Mouse (Mus musculus) ZHBTc4 (cell line): ENCODE measurements around the gene Tec.

ENCODE experiments used
- DNase-seq: peaks from one replicate; pipeline ENCODE4 v3.0.0-alpha.2; 2011; ENCODE audit warnings: low read depth, low spot score

Gene Tec

GRCm38 (mm10) chr5:72854141-72854990 is 13.9 kb downstream of the Tec start:
- no peak for DNase-seq

DNA sequence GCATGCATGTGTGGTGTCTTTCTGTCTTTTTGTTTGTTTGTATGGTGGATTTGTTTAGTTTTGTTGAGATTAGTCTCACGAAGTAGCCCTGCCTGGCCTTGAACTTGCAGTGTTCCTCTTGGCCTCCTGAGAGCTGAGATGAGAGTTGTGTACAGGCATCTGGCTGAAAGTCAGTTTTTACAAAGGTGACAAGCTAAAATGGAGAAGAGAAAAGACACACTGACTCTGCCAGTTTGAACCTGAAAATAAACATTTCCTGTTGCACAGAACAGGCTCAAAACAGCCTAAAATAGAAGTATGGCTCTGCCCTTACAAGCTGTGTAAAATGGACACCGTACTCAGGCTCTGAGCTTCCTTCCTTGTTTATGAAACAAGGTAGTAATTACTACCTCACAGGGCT is 14.9 kb downstream of the Tec start:
- no peak for DNase-seq

DNA sequence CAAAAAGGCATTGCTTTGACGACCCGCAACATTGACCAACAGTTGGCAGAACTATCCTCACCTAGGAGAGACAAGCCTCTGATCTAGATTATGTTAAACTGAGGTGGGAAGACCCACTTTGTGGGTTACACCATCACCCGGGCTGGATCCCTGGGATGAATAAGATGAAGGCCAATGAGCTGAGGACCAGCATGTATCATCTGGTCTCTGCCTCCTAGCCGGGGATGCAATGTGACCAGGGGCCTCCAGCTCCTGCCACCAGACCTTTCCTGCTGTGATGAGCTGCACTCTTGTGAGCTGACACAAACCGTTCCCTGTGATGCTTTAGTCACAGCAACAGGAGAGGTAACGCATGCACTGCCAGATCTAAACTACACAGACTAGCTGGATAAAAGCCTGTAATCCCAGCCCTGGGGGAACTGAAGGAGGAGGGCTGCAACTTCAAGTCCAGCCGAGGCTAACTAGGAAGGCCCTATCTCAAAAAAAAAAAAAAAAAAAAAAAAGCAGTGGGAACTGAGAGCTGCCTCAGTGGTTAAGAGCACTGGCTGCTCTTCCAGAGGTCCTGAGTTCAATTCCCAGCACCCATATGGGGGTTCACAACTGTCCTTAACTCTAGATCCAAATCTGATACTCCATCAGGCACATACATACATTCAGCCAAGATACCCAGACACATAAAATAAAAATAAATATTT is 15.8 kb downstream of the Tec start:
- DNase-seq: no peak

DNA sequence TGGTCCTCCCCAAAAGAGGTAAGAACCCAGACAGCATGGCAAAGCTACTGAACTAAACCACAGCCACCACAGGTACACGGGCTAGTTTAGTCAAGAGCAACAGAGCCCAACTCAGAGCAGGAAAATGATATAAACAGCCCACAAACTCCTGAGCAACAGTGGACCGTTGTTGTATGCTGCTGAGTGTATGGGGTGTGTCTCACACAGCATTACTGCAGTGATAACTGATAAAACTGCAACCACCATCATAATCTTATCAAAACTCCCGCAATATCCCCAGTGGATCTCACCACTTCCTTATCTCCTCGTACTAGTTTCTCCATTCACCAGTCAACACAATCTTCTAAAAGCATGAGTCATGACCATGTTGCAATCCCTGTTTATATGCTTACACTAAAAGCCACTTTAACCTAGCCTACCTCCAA is 16.6 kb downstream of the Tec start:
- DNase-seq: no peak

- no peak for DNase-seq
These were observed 17.2 kb downstream of the Tec start for GRCm38 (mm10) chr5:72850926-72851673.

DNA sequence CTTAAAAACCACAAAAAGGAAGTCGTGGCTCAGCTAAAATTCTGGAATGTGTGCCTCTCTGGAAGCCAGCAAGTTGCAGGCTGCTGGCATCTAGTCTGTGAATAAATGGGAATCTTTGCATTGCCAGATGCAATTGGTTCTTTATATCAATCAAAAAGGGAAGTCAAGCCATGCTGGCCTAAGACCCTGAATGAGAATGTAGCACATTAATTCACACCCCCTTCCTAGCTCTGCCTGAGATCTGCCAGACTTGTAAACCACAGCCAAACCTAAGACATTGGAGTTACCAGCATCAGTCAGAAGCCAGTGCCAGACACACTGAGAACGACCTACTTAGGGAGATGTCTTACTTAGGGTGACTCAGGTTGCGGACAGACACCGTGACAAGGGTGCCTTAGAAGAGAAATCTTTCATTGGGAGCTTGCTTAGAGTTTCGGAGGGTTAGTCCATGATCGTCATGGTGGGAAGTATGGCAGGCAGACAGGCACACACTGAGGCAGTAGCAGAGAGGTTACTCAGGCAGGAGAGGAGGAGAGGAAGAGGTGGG is 19.3 kb downstream of the Tec start:
- DNase-seq: no peak

DNA sequence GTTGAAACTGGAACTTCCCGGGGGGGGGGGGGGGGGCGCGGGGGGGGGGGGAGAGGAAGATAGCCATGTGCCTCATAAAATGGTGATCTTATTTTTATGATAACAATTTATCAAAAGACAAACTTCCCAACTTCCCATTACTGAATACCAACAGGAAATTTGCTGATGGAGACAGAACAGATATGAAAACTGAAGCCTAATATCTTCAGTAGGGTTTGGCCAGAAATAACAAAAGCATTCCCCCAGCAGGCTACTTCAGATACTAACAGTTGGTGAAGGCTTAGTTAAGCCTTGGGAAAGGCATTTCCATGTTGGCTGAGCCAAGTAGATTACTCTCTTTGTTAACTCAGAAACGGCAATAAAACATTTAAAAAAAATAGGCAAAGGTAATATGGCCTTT is 21.6 kb downstream of the Tec start:
- DNase-seq: no peak

GRCm38 (mm10) chr5:72845928-72846630 is 22.2 kb downstream of the Tec start:
- DNase-seq: no peak

- no peak for DNase-seq
These were observed 23.3 kb downstream of the Tec start for GRCm38 (mm10) chr5:72844776-72845495.

- DNase-seq: no peak
These were observed 24.0 kb downstream of the Tec start for GRCm38 (mm10) chr5:72844294-72844693.

GRCm38 (mm10) chr5:72839655-72840054 is 28.6 kb downstream of the Tec start:
- no peak for DNase-seq

DNA sequence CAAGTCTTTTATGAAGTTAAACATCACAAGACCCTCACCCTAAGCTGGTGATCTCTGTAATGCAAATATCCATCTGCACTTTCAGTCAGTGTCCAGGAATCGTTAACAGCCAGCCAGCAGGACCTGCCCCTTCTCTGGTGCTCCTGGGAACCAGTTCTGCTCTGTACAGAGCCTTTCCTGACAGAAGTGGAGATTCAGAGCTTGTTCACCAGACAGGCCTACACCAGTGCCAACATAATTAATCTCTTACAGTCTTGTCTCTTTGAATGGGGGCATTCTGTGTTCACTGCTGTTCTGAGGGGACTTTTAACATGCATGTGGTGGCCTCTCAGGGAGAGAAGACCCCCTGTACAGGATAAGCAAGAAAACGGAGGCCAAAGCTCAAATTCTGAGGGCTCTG is 29.3 kb downstream of the Tec start:
- DNase-seq: no peak

- DNase-seq: no peak
These were observed 32.6 kb downstream of the Tec start for GRCm38 (mm10) chr5:72835656-72836055.

DNA sequence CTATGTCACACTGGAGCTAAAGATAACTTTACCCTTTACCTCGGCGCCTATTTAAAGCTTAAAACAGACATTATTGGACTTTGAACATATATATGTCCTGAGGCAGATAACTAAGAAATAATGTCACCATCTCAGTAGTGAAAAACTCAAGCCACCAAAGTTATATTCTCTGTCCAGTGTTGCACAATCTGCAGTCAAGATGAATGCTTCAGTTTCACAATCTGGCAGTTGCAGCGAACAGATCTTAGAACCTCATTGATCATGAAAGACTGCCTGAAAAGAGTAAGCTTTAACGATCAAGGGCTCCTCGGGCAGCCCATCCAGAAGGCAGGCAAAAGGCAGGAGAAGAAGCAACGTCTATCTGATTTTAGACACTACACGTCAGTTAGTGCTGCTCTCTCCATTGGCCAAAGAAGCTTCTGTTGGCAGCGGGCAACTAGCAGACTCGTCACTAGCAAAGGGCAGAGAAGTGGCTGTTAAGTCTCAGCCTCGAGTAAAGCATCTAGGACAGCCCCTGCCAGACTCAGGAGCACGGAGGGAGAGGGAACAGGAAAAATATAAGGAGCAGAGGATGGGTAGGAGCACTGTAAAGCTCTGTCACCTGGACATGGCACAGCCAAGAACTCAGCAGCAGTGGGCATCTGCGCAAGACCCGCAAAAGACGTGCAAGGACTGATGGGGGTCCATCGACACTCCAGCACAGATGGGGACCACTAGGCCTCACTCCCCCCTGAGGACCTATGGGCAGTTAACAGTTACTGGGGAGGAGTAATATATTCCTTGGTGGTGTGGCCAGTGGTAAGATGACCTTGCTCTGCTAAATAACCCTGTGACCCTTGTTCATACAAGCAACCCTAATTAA is 35.1 kb downstream of the Tec start:
- DNase-seq: no peak

- no peak for DNase-seq
These were observed 36.1 kb downstream of the Tec start for GRCm38 (mm10) chr5:72832191-72832590.

GRCm38 (mm10) chr5:72830988-72831610 is 37.2 kb downstream of the Tec start:
- DNase-seq: no peak

- DNase-seq: no peak
These were observed 38.7 kb downstream of the Tec start for GRCm38 (mm10) chr5:72829506-72830067.

DNA sequence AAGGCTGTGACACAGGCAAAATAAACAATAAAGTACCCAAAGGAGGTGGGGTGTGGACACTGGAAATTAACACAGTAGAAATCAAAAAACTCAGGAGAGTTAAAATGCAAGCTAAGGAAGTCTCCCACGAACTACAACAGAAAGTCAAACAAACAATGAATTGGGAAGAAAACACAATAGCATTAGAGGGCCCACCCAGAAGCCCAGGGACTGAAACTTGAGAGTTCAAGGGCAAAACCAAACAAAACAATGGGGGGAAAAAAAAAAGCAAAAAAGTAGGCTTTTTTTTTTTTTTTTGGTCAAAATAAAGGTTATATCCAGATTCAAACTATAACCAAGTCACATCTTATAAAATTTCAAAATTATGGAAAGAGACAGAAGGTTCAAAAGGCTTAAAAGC is 39.9 kb downstream of the Tec start:
- DNase-seq: peak; percentile 48

- DNase-seq: no peak
These were observed 40.8 kb downstream of the Tec start for GRCm38 (mm10) chr5:72827435-72827834.
